Mouse (Mus musculus): Measurements from ENCODE around the gene Tmem246.
"Not testable (repeated sequence)": the region's sequence is repeated elsewhere in the genome, so short reads cannot be mapped to it uniquely, and the experiment has no call there.

Gene Tmem246

DNA sequence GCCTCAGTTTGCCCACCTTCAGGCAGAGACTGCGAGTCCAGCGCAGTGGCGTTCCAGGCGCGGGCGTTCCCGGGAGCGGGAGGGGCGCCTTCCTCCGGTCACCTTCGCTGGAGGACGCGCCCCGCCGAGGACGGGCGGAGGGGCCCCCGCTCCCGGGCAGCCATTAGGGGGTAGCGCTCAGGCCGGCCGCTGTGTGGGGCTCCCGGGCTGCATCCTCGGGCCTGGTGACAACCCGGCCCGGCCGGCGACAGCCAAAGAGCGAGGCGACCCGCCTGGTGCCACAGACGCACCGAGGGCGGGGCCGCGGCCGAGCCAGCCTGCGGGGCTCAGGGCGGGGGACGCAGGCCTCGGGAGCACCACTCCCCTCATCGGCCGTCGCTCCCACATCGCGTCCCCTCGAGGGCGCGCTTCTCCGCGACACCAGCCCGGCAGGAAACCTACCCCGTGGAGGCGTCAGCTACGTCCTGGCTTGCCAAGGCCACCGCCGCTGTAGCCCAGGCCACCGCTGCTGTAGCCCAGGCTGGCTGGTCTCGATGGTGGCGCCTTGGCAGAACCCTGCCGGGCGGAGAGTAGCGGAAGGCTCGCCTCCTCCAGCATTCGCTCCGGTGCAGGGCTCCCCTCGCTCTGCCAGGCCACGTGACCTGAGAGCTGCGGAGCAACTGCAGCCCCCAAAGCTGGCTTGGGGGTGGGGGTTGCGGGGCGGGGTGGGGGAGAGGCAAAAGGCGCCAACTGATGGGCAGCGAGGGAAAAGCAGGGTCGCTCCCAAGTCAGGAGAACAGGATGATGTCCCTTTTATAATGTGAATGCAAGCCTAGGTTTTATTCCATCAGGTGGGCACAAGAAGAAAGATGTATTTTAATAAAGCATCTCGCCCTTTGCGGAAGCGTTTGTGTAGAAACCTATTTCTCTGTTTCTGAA, at the start of gene Tmem246:
TSS of gene Tmem246 (minus strand) at position 694 of the 918 bp plus-strand sequence.
- DNase-seq: peak; percentile 67

- DNase-seq: no peak
These were observed 42.2 kb upstream of the Tmem246 start for GRCm38 (mm10) chr4:49639913-49640312.

GRCm38 (mm10) chr4:49637821-49638220, 40.1 kb upstream of the Tmem246 start:
- no peak for DNase-seq

- DNase-seq: no peak
These were observed 34.4 kb upstream of the Tmem246 start for GRCm38 (mm10) chr4:49632139-49632481.

- DNase-seq: peak; percentile 97
These were observed 33.9 kb upstream of the Tmem246 start, which contains the start of gene Rnf20 for GRCm38 (mm10) chr4:49631319-49632138. TSS of gene Rnf20 (plus strand) at chr4:49632006.

DNA sequence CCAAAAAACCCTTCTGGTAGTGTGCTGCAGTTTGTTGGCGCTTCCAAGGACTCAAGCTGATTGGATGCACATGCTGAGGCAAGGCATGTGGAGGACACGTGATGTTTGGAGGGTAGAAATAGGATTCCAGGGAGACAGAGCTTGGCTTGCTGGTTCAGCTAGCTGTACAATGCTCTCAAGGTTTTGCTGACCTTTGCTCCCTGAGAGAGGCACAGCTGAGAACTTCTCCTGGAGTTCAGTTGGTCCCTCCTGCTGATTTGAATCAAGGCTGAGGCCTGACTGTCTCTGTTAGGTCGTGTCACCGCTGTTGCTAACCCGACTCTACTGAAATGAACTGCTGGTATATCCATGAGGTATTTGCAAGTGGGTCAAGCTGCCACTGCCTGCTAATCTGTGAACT, 31.3 kb upstream of the Tmem246 start:
- DNase-seq: peak; percentile 74

- DNase-seq: peak; percentile 86
These were observed 29.3 kb upstream of the Tmem246 start for GRCm38 (mm10) chr4:49626973-49627372.

GRCm38 (mm10) chr4:49624969-49625368, 27.3 kb upstream of the Tmem246 start:
- not testable (repeated sequence) for DNase-seq

- peak; percentile 51 for DNase-seq
These were observed 26.2 kb upstream of the Tmem246 start for GRCm38 (mm10) chr4:49623916-49624315.

- DNase-seq: no peak
These were observed 24.6 kb upstream of the Tmem246 start for GRCm38 (mm10) chr4:49622272-49622671.

- not testable (repeated sequence) for DNase-seq
These were observed 22.2 kb upstream of the Tmem246 start for GRCm38 (mm10) chr4:49619861-49620260.

DNA sequence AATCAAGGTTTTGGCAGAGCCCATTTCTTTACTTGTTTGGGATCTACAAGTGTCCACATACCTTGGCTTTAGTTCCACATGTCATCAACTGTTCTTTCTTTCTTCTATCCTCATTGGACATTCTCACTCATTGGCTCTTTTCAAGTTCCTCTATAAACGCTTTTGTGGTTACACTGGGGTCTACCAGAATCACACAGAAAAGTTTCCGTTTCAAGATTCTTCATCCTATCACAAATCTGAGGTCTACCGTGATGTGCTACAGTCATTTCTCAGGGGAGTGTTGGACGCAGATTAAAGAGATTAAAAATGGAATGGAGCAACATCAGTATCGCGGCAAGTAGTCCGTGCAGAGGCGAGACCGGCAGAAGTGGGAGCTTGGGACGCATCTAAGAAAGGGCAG, 19.2 kb upstream of the Tmem246 start:
- DNase-seq: no peak

- no peak for DNase-seq
These were observed 7.8 kb upstream of the Tmem246 start for GRCm38 (mm10) chr4:49605459-49605858.

GRCm38 (mm10) chr4:49604616-49605015, 6.9 kb upstream of the Tmem246 start:
- DNase-seq: no peak

DNA sequence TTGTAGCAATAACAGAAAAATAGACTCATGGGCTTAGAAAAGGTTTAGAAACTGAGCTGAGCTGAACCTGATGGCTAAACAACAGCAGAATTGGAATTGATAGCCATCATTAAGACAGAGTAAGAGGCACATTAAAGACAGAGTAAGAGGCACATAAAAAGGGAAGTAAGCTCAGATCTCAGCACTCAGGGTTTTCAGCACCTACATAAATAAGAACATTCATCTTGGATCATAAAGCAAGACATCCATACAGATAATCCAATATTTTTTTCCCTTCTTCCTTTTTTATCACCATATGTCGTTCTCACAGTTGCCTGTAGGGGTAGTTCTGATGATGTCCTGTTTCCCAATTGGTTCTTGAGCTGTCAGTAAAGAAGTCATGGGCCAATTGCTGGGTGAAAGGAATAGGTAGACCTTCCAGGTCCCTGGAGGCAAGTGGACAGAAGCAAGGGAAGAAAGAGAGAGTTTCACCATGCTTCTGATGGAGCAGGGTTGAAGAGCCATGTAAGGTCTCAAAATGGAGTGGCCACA, 6.4 kb upstream of the Tmem246 start:
- DNase-seq: no peak

- DNase-seq: peak; percentile 68
These were observed 5.5 kb upstream of the Tmem246 start for GRCm38 (mm10) chr4:49603161-49603560.

DNA sequence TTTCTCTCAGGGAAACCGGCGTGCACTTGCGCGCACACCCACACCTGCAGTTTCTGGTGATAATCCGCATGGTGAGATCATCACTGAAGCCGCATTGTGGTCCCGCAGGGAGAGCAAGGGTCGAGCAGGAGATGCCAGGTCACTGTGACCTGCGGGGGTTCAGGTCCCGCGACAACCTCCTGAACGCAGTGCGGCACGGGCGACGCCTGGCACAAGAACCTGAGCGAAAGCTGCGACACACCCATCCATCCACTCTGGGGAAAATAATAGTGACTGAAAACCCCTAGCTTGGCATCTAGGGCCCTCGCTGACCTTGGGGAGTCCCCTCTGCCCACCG, 862 bp downstream of the Tmem246 start:
- no peak for DNase-seq

GRCm38 (mm10) chr4:49590152-49590551, 7.5 kb downstream of the Tmem246 start:
- DNase-seq: no peak

GRCm38 (mm10) chr4:49586811-49587210, 10.9 kb downstream of the Tmem246 start:
- no peak for DNase-seq

- DNase-seq: no peak
These were observed 12.1 kb downstream of the Tmem246 start for GRCm38 (mm10) chr4:49585524-49586101.

DNA sequence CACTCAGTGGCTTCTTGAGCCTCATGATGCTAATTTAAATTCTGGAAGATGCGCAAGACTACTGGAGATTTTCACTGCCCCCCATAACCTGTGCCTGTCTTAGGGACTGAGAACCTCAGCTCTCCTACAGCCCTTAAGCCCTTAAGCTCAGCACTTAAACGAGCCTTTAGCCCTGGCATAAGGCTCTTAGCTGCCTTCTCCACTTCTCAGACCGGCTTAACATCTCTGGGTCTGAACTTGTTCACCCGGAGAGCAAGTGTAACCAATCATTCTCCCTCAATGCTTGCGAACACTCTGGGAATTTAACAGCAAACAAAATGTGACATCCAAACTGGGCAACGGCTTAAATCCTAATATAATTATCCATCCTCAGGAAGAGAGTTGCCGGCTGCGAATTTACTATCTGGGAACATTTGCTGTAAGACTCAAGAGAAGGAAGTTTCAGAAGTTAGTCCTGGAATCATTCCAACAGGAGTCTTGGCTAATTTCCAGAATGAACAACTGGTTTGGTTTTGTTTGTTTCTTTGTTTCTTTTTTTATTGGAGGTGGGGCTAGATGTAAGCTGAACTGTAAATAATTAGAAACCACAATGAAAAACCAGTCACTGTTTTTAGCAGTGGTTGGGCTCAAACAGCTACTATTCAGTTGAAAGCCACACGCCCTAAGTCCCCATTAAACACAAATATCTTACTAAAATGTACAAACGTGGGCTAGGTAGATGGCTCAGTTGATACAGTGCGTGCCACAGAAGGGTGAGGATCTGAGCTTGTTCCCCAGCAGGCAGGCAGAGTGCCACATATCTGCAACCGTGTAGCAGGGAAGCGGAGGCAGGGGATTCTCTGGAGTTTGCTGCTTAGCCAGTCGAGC, 13.5 kb downstream of the Tmem246 start:
- DNase-seq: peak; percentile 37

GRCm38 (mm10) chr4:49581256-49581655, 16.4 kb downstream of the Tmem246 start:
- DNase-seq: no peak

Data from kidney, adult 9 months (tissue).